Mouse (Mus musculus) olfactory bulb, adult 2 months (tissue): ENCODE data around the gene Gipc2.

Experiments
- CTCF ChIP-seq: fragments of 200-500 bp; IDR thresholded peaks from 2 replicates; pipeline ENCODE4 v1.5.1; 2012; ENCODE audit warnings: low read depth, mild to moderate bottlenecking, low read length, moderate library complexity; ENCODE audit not compliant: insufficient read depth
- POLR2A ChIP-seq: fragments of 200-500 bp; IDR thresholded peaks from 2 replicates; pipeline ENCODE4 v1.6.1; 2012; ENCODE audit warnings: mild to moderate bottlenecking, low read depth, low read length, moderate library complexity; ENCODE audit not compliant: insufficient read depth

DNA sequence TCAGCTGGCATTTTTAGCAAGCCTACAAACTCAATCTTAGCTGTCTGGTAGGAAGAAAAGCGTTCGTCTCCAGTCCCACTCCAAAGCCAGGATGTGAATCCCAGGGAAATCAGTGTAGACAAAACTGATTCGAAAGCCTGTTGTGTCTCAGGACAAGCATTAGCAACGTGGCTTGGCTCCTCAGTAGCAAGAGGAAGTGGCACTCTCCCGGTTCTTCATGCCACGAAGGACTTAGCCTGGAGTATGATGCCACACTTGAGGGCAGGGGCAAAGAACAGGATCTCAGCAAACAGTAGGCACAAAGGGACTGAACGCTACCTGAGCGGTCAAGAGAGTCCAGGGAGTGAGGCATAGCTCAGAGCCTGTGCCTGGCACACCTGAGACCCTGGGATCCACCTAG lies 53.4 kb downstream of the Gipc2 start:
- TF ChIP-seq CTCF: no peak
- no peak for TF ChIP-seq POLR2A
